Mouse (Mus musculus): ENCODE data around the gene Gnat2. TPM values are rescaled to one million over a fixed set of nuclear protein-coding genes. Genes with fewer than 3 reads are reported as not detected.

Gene Gnat2
- polyA plus RNA-seq, 1 experiment from 2014 or later = 0.90 TPM

DNA sequence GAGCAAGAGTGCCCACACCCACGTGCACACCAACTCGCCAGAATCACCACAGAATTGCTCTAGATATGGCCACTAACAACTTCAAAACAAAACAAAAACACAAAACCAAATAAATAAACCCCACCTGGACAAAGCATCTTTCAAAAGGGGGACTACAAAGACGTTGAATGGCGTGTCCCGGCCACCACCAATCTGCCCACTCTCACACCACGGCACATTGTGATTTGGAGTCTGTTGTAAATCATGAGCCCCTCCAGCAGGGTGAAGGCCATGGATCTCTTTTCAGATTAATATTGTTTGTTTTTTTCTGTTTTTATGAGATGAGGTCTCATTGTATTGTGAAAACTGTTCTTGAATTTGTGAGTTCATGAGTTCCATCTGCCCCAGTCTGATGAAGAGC lies 9.5 kb downstream of the Gnat2 start:
- Histone ChIP-seq H3K9me3 (no peaks in the 10 kb centered on the region), H3K27me3 (replicated peaks; ENCODE audit: low read depth, poor library complexity, severe bottlenecking) (no peaks in the 10 kb centered on the region), H3K27ac (replicated peaks) (no peak overlapping the region), H3K36me3 (replicated peaks) (peaks cover 18% of the 10 kb centered on the region), H3K4me3 (no peak overlapping the region), H3K4me1 (no peaks in the 10 kb centered on the region)
- DNase-seq (ENCODE audit: low spot score) = no peak
- 92% methylated on average over 6 of the region's 6 CpGs for WGBS

DNA sequence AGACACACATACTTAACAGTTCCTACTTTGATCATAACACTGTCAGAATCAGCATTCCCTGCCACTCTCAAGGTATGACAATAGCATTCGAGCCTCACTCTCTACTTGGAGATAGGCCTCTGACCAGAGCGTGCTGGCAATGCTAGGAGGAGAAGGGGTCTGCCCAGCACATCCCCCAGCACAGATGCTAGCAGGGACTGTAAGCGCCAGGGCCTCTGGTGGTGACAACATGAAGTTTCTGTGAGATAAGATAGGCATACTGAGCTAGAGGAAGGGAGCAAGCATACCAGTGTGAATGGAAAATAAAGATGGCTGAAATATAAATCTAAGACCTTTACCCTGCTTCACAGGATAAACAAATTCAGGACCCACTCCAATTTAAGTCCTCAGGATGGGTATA lies 12.7 kb downstream of the Gnat2 start:
- no peaks in the 10 kb centered on the region for H3K4me1 ChIP-seq
- no peak overlapping the region for H3K4me3 ChIP-seq
- H3K9me3 ChIP-seq = no peaks in the 10 kb centered on the region
- no peak for DNase-seq (ENCODE audit: low spot score)
- H3K36me3 ChIP-seq (replicated peaks) = peaks cover 48% of the 10 kb centered on the region
- 90% methylated on average over 3 of the region's 3 CpGs for WGBS
- no peaks in the 10 kb centered on the region for H3K27me3 ChIP-seq (replicated peaks; ENCODE audit: low read depth, poor library complexity, severe bottlenecking)
- H3K27ac ChIP-seq (replicated peaks) = no peak overlapping the region

GRCm38 (mm10) chr3:108111320-108111719 lies 18.7 kb downstream of the Gnat2 start:
- Histone ChIP-seq H3K9me3 (no peaks in the 10 kb centered on the region), H3K36me3 (replicated peaks) (peaks cover 92% of the 10 kb centered on the region), H3K4me3 (no peak overlapping the region), H3K4me1 (no peaks in the 10 kb centered on the region), H3K27ac (replicated peaks) (no peak overlapping the region), H3K27me3 (replicated peaks; ENCODE audit: low read depth, poor library complexity, severe bottlenecking) (no peaks in the 10 kb centered on the region)
- no peak for DNase-seq (ENCODE audit: low spot score)
- 93% methylated on average over 5 of the region's 5 CpGs for WGBS

- no peaks in the 10 kb centered on the region for H3K27me3 ChIP-seq (replicated peaks; ENCODE audit: low read depth, poor library complexity, severe bottlenecking)
- H3K4me1 ChIP-seq = no peaks in the 10 kb centered on the region
- no peaks in the 10 kb centered on the region for H3K9me3 ChIP-seq
- no peak for DNase-seq (ENCODE audit: low spot score)
- WGBS = 91% methylated on average over 7 of the region's 7 CpGs
- no peak overlapping the region for H3K27ac ChIP-seq (replicated peaks)
- H3K4me3 ChIP-seq = no peak overlapping the region
- H3K36me3 ChIP-seq (replicated peaks) = peaks cover 97% of the 10 kb centered on the region
Observed at GRCm38 (mm10) chr3:108112246-108112645, 19.7 kb downstream of the Gnat2 start.

- Histone ChIP-seq H3K4me1 (no peaks in the 10 kb centered on the region), H3K4me3 (no peak overlapping the region), H3K36me3 (replicated peaks) (peaks cover 98% of the 10 kb centered on the region), H3K9me3 (no peaks in the 10 kb centered on the region), H3K27ac (replicated peaks) (no peak overlapping the region), H3K27me3 (replicated peaks; ENCODE audit: low read depth, poor library complexity, severe bottlenecking) (no peaks in the 10 kb centered on the region)
- WGBS = 91% methylated on average over 4 of the region's 4 CpGs
- no peak for DNase-seq (ENCODE audit: low spot score)
Observed at GRCm38 (mm10) chr3:108112666-108113065, 20.1 kb downstream of the Gnat2 start.

DNA sequence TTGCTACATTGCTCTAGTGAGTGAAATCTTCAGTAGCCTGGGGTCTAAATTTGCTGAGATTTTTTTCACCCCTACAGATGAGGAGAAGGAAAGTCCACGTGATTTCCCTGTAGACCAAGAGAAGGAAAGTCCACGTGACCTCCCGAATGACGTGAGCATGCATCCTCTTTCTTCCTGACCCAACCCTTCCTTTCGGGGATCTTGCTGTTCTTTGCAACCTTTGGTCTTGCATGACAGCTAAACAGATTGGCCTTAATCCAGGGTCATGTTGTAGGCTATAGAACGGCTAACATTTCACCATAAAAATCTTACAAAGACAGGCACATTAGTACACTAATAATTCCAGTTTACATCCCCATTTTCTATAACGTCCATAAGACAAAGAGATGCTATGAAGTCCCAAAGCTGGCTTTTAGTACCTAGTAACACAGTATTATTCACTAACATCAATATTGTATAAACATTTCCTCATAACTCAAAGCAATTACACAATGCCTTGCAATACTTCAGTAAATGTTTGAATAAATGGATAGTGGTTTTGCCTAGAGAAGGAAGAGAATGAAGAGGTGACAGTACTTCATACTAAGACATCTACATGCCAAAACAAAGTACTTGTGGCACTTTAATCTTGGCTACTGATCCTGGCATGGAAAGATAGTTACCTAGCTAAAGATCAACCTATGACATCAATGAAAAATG lies 21.2 kb downstream of the Gnat2 start:
- no peak overlapping the region for H3K27ac ChIP-seq (replicated peaks)
- no peaks in the 10 kb centered on the region for H3K4me1 ChIP-seq
- DNase-seq (ENCODE audit: low spot score) = no peak
- 90% methylated on average over 7 of the region's 7 CpGs for WGBS
- peaks cover 98% of the 10 kb centered on the region for H3K36me3 ChIP-seq (replicated peaks)
- no peaks in the 10 kb centered on the region for H3K27me3 ChIP-seq (replicated peaks; ENCODE audit: low read depth, poor library complexity, severe bottlenecking)
- H3K9me3 ChIP-seq = no peaks in the 10 kb centered on the region
- no peak overlapping the region for H3K4me3 ChIP-seq

DNA sequence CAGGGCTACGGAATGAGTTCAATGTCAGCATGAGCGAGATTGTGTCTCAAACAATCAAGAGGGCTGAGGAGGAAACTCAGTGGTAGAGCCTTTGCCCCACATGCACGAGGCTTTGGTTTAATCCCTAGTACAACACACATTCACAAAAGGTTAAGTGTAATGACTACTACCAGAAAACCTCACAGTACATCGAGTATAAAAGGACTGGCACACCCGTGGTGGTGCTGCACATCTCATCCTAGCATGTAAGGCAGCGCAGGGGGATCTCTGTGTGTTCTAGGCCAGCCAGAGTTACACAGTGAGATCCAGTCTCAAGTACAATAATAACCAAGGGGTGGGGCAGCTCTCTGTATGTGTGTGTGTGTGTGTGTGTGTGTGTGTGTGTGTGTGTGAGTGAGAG lies 24.9 kb downstream of the Gnat2 start:
- H3K27me3 ChIP-seq (replicated peaks; ENCODE audit: low read depth, poor library complexity, severe bottlenecking) = no peaks in the 10 kb centered on the region
- no peaks in the 10 kb centered on the region for H3K4me1 ChIP-seq
- H3K4me3 ChIP-seq = no peak overlapping the region
- no peak overlapping the region for H3K27ac ChIP-seq (replicated peaks)
- H3K9me3 ChIP-seq = no peaks in the 10 kb centered on the region
- no peak for DNase-seq (ENCODE audit: low spot score)
- 92% methylated on average over 6 of the region's 6 CpGs for WGBS
- peaks cover 96% of the 10 kb centered on the region for H3K36me3 ChIP-seq (replicated peaks)

DNA sequence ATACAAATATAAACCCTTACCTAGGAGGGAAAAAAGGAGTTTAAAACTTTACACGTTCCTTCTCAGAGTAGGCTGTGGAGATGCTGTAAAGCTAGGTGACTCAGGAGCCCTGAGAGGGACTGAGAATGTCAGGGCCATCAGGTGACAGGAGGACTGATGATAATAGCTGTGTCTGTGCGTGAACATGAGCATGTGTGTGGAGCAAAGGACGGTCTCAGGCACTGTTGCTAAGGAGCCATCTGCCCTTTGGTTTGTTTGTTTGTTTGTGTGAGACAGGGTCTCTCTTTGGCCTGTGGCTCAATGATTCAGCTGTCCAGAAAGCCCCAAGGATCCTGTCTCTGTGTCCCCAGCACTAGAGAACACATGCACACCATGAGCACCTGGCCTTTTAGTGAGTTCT lies 28.5 kb downstream of the Gnat2 start:
- Histone ChIP-seq H3K27me3 (replicated peaks; ENCODE audit: low read depth, poor library complexity, severe bottlenecking) (no peaks in the 10 kb centered on the region), H3K4me1 (no peaks in the 10 kb centered on the region), H3K36me3 (replicated peaks) (peaks cover 73% of the 10 kb centered on the region), H3K27ac (replicated peaks) (no peak overlapping the region), H3K9me3 (no peaks in the 10 kb centered on the region), H3K4me3 (no peak overlapping the region)
- DNase-seq (ENCODE audit: low spot score) = no peak
- 89% methylated on average over 3 of the region's 3 CpGs for WGBS

DNA sequence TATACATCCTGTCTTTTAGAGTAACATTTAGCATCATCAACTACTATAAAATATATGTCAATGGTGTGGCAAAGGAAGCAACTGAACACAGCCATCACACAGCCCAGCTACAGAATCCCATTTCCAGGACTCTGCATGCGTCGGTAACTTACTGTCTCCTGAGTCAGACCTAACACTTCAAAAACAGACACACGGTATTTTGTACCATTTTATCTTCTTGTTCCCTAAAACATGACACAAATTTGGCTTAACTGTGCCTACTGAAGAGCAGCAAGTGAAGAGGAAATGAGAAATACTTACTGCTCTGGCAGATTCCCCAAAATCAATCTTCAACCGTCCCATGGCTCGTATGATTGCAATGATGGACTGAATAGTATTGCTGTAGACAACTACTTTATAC lies 30.7 kb downstream of the Gnat2 start:
- Histone ChIP-seq H3K27ac (replicated peaks) (no peak overlapping the region), H3K4me3 (no peak overlapping the region), H3K9me3 (no peaks in the 10 kb centered on the region), H3K27me3 (replicated peaks; ENCODE audit: low read depth, poor library complexity, severe bottlenecking) (no peaks in the 10 kb centered on the region), H3K36me3 (replicated peaks) (peaks cover 53% of the 10 kb centered on the region), H3K4me1 (peaks cover 3% of the 10 kb centered on the region)
- DNase-seq (ENCODE audit: low spot score) = no peak
- 95% methylated on average over 5 of the region's 5 CpGs for WGBS

DNA sequence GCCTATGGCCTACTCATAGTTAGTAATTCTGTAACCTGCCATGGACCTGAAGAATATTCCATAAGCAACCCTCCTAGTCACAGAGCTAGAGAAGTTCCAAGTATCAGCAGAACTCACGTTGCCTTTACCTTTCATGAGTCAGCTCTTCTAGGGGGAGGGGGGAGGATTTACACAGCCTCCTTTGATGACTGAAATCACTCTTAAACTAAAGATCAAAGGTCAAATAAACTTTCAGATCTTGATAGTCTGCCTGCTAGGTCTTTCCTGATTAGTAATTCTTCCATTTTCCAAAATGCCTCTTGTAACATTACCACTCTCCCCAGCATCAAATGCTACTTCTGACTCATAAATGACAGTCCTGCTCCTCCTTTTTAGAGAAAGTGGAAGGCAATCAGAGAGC lies 31.5 kb downstream of the Gnat2 start:
- WGBS = 47% methylated on average over 1 of the region's 1 CpGs
- DNase-seq (ENCODE audit: low spot score) = no peak
- Histone ChIP-seq H3K4me1 (peaks cover 12% of the 10 kb centered on the region), H3K9me3 (no peaks in the 10 kb centered on the region), H3K4me3 (no peak overlapping the region), H3K36me3 (replicated peaks) (peaks cover 44% of the 10 kb centered on the region), H3K27me3 (replicated peaks; ENCODE audit: low read depth, poor library complexity, severe bottlenecking) (no peaks in the 10 kb centered on the region), H3K27ac (replicated peaks) (no peak overlapping the region)

GRCm38 (mm10) chr3:108126327-108126726 lies 33.7 kb downstream of the Gnat2 start:
- no peak for DNase-seq (ENCODE audit: low spot score)
- peaks cover 17% of the 10 kb centered on the region for H3K4me1 ChIP-seq
- H3K9me3 ChIP-seq = no peaks in the 10 kb centered on the region
- no peaks in the 10 kb centered on the region for H3K27me3 ChIP-seq (replicated peaks; ENCODE audit: low read depth, poor library complexity, severe bottlenecking)
- no peak overlapping the region for H3K4me3 ChIP-seq
- H3K27ac ChIP-seq (replicated peaks) = no peak overlapping the region
- peaks cover 22% of the 10 kb centered on the region for H3K36me3 ChIP-seq (replicated peaks)
- 90% methylated on average over 3 of the region's 3 CpGs for whole genome bisulfite sequencing

GRCm38 (mm10) chr3:108128520-108128919 lies 35.9 kb downstream of the Gnat2 start:
- H3K4me1 ChIP-seq = peaks cover 22% of the 10 kb centered on the region
- H3K4me3 ChIP-seq = no peak overlapping the region
- H3K9me3 ChIP-seq = no peaks in the 10 kb centered on the region
- DNase-seq (ENCODE audit: low spot score) = no peak
- H3K36me3 ChIP-seq (replicated peaks) = peaks cover 1% of the 10 kb centered on the region
- no peak overlapping the region for H3K27ac ChIP-seq (replicated peaks)
- H3K27me3 ChIP-seq (replicated peaks; ENCODE audit: low read depth, poor library complexity, severe bottlenecking) = no peaks in the 10 kb centered on the region
- 79% methylated on average over 5 of the region's 5 CpGs for WGBS

DNA sequence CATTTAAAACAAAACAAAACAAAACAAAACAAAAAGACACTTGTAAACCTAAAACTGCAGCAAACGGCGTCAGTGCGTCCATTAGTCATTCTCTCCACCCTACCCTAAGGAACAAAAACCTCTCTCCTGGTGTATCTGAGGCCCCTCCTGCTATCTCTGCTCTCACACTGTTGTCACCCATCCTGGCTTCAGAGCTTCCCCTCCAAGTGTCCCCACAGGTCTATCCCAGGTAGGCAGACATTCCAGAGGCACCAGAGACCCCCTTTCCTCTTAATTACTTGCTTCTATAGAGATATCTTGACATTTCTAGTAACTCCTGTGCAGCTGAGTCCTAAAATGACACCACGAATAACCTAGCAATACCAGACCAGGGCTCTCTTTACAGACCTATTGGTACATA lies 36.8 kb downstream of the Gnat2 start:
- H3K4me1 ChIP-seq = peaks cover 22% of the 10 kb centered on the region
- H3K9me3 ChIP-seq = no peaks in the 10 kb centered on the region
- H3K4me3 ChIP-seq = no peak overlapping the region
- WGBS = 94% methylated on average over 4 of the region's 4 CpGs
- no peak overlapping the region for H3K27ac ChIP-seq (replicated peaks)
- H3K27me3 ChIP-seq (replicated peaks; ENCODE audit: low read depth, poor library complexity, severe bottlenecking) = no peaks in the 10 kb centered on the region
- H3K36me3 ChIP-seq (replicated peaks) = no peaks in the 10 kb centered on the region
- no peak for DNase-seq (ENCODE audit: low spot score)
